In the genomic region with DNA sequence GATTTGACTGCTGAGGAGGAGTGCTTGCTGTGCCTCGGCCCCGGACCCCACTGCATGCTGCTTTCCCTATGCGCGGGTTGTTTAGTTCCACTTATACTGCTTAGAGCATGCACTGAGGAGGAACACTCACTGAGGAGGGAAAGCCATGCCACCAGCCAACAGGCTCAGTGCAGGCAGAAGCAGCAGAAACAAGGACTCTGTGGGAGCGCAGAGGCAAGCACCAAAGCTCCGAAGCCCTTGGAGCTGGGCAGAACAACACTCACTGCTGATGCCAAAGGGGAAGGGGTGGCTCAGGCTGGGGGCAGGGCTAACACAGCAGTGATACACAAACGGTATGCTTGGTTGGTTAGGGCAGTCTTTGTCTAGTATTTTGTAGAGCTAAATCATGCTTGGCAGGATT, we compare ENCODE assay signal across 10 mouse cellular contexts. TPM values are rescaled to one million over a fixed set of nuclear protein-coding genes. Genes with fewer than 3 reads are reported as not detected.
DNase-seq lines count a peak whose midpoint lies in the region; ATAC-seq and TF ChIP-seq lines count a peak whose summit lies in the region.
"Had no signal": no experiment of that assay in that cellular context is flagged by ENCODE, and none has a peak within 500 bp of the region (broad histone marks: within the 10 kb centered on the region; RNA-seq: fewer than 3 reads in every experiment).

No protein-coding gene starts in this region.

- H3K9ac ChIP-seq in lung, embryonic 15.5 days, result peak overlapping the region; percentile 16
- 0 out of 2 replicates have a peak overlapping the region, but pooled peaks have one; percentile 37 for H3K9ac ChIP-seq in forebrain, embryonic 13.5 days
- no peak overlapping the region for H3K9ac ChIP-seq in neural tube, embryonic 15.5 days (replicated peaks)

- no peak for TF ChIP-seq CTCF in gastrocnemius, adult 2 months (IDR thresholded peaks at IDR 0.05)

- ATAC-seq in lung, embryonic 15.5 days (ENCODE audit: borderline replicate concordance, extremely low read depth, low FRiP score, low TSS enrichment), result no peak
- no peak for ATAC-seq in forebrain, embryonic 13.5 days
- ATAC-seq in monocyte, adult 5-6 weeks (replicated peaks; ENCODE audit: insufficient number of reproducible peaks, low FRiP score, low TSS enrichment, poor library complexity, severe bottlenecking), result peak; percentile 23; the same call in 1 of the 2 replicates
- no peak for ATAC-seq in neural tube, embryonic 15.5 days (ENCODE audit: low FRiP score)

- no peak overlapping the region for H3K4me2 ChIP-seq in lung, embryonic 15.5 days
- no peak overlapping the region for H3K4me2 ChIP-seq in forebrain, embryonic 13.5 days
- H3K4me2 ChIP-seq in neural tube, embryonic 15.5 days, result no peak overlapping the region
- H3K4me2 ChIP-seq: limb, embryonic 13.5 days had no signal

- DNase-seq in gastrocnemius, adult 2 months, result no peak
- no peak for DNase-seq in gastrocnemius, postnatal 25 days
- no peak for DNase-seq in lung, postnatal 36 days
- no peak for DNase-seq in left cerebral cortex, postnatal 10 days (ENCODE audit: extremely low spot score in 1 of 2, low spot score in 2 of 2)
- DNase-seq: gastrocnemius, postnatal 36 days had no signal

- H3K4me1 ChIP-seq in lung, embryonic 15.5 days, result peaks cover 78% of the 10 kb centered on the region
- H3K4me1 ChIP-seq in forebrain, embryonic 13.5 days, result peaks cover 46% of the 10 kb centered on the region
- H3K4me1 ChIP-seq in neural tube, embryonic 15.5 days, result peaks cover 62% of the 10 kb centered on the region

- H3K27ac ChIP-seq in gastrocnemius, adult 2 months, result peak overlapping the region; percentile 91
- peak overlapping the region; percentile 74; the same call in 1 of the 2 replicates for H3K27ac ChIP-seq in lung, embryonic 15.5 days
- 0 out of 2 replicates have a peak overlapping the region, but pooled peaks have one; percentile 3 for H3K27ac ChIP-seq in forebrain, embryonic 13.5 days
- H3K27ac ChIP-seq in neural tube, embryonic 15.5 days (replicated peaks), result no peak overlapping the region
- H3K27ac ChIP-seq: limb, embryonic 13.5 days had no signal

- no peaks in the 10 kb centered on the region for H3K27me3 ChIP-seq in lung, embryonic 15.5 days
- no peaks in the 10 kb centered on the region for H3K27me3 ChIP-seq in forebrain, embryonic 13.5 days
- H3K27me3 ChIP-seq in neural tube, embryonic 15.5 days (replicated peaks), result no peaks in the 10 kb centered on the region
- H3K27me3 ChIP-seq: limb, embryonic 13.5 days had no signal

- H3K9me3 ChIP-seq in lung, embryonic 15.5 days, result no peaks in the 10 kb centered on the region
- no peaks in the 10 kb centered on the region for H3K9me3 ChIP-seq in forebrain, embryonic 13.5 days (replicated peaks)
- H3K9me3 ChIP-seq in neural tube, embryonic 15.5 days (replicated peaks), result no peaks in the 10 kb centered on the region
- H3K9me3 ChIP-seq: limb, embryonic 13.5 days had no signal

- H3K36me3 ChIP-seq in lung, embryonic 15.5 days, result peaks cover 5% of the 10 kb centered on the region
- H3K36me3 ChIP-seq in forebrain, embryonic 13.5 days (ENCODE audit: poor library complexity, severe bottlenecking), result peaks cover 7% of the 10 kb centered on the region
- peaks cover 5% of the 10 kb centered on the region; the same call in 1 of the 2 replicates for H3K36me3 ChIP-seq in neural tube, embryonic 15.5 days

- H3K4me3 ChIP-seq in gastrocnemius, adult 2 months, result peak overlapping the region; percentile 28
- no peak overlapping the region for H3K4me3 ChIP-seq in lung, embryonic 15.5 days
- no peak overlapping the region for H3K4me3 ChIP-seq in forebrain, embryonic 13.5 days
- H3K4me3 ChIP-seq in neural tube, embryonic 15.5 days (replicated peaks), result no peak overlapping the region
- H3K4me3 ChIP-seq: limb, embryonic 13.5 days had no signal

- WGBS in lung, embryonic 15.5 days, result 38% methylated on average over 7 of the region's 7 CpGs
- WGBS in forebrain, embryonic 13.5 days, result 62% methylated on average over 7 of the region's 7 CpGs
- 57% methylated on average over 7 of the region's 7 CpGs for WGBS in neural tube, embryonic 15.5 days

- intact Hi-C loops in gastrocnemius, adult 2 months (cut with DNase I), result no loop called here
- intact Hi-C loops in left cerebral cortex, postnatal 10 days (cut with DNase I), result no loop called here

RNA-seq across cellular contexts. Expression of gene Myh9, which starts 24.6 kb away (rescaled TPM):
- total RNA-seq in gastrocnemius, adult 2 months (2021), result 10 to 100 TPM; 37.4 to 57.4 TPM
- total RNA-seq in gastrocnemius, postnatal 25 days (2021), result 10 to 100 TPM; 51.0 to 72.0 TPM
- 62.5 and 67.7 TPM in 2 replicates for polyA plus RNA-seq in lung, embryonic 15.5 days (2015; fragmentation: Nextera tagmentation; extraction: Ambion mirVana)
- 13.4 and 14.4 TPM in 2 replicates for polyA plus RNA-seq in forebrain, embryonic 13.5 days (2015; fragmentation: Nextera tagmentation; extraction: Ambion mirVana)
- total RNA-seq in monocyte, adult 5-6 weeks (2017), result 908 to 1,221 TPM (median 925 TPM) in 3 replicates
- total RNA-seq in left cerebral cortex, postnatal 10 days (2021), result 10 to 100 TPM; 58.2 to 58.8 TPM
- polyA plus RNA-seq in neural tube, embryonic 15.5 days (2015; fragmentation: Nextera tagmentation; extraction: Ambion mirVana), result 9.6 and 17.7 TPM in 2 replicates

Comparison
In these comparisons a context has a peak if more than half of its experiments do, and no peak if none do; other contexts are left out.
1. RNA of gene Myh9, which starts 24.6 kb away (total RNA-seq): 908 to 1,221 TPM in monocyte, adult 5-6 weeks; 51.0 to 72.0 TPM in gastrocnemius, postnatal 25 days, 58.2 to 58.8 TPM in left cerebral cortex, postnatal 10 days and 37.4 to 57.4 TPM in gastrocnemius, adult 2 months; every median in the first group is over 10 times any median in the second.